20 mouse cellular contexts compared by ENCODE assay signal in genomic region chr17:78248197-78248596, GRCm38 (mm10). TPM values are rescaled to one million over a fixed set of nuclear protein-coding genes. Genes with fewer than 3 reads are reported as not detected.
DNase-seq lines count a peak whose midpoint lies in the region; ATAC-seq and TF ChIP-seq lines count a peak whose summit lies in the region.
"Had no signal": no experiment of that assay in that cellular context is flagged by ENCODE, and none has a peak within 500 bp of the region (broad histone marks: within the 10 kb centered on the region; RNA-seq: fewer than 3 reads in every experiment).

No protein-coding gene starts in this region.

- no peak for DNase-seq in kidney, adult 2 months
- DNase-seq in kidney, postnatal 4 days = no peak
- no peak for DNase-seq in spleen, adult 2 months (ENCODE audit: low read depth in 1 of 2, low spot score in 2 of 2)
- DNase-seq in spleen, postnatal 14 days (ENCODE audit: low spot score in 2 of 2) = no peak
- DNase-seq in liver, embryonic 14.5 days (ENCODE audit: low read depth in 3 of 3, low spot score in 3 of 3) = no peak
- no peak for DNase-seq in midbrain, embryonic 10.5 days (ENCODE audit: low spot score)
- DNase-seq in right cerebral cortex, postnatal 10 days (ENCODE audit: low spot score in 2 of 2) = no peak
- no peak for DNase-seq in layer of hippocampus, adult 18-20 months (ENCODE audit: low spot score in 2 of 2)
- DNase-seq: adrenal gland, postnatal 14 days; cerebellum, adult 9-11 months; embryo, embryonic 11 days; layer of hippocampus, postnatal 36 days; left cerebral cortex, postnatal 4 days; lung, adult 2 months; right cerebral cortex, postnatal 14 days had no signal

- H3K4me1 ChIP-seq in kidney, adult 2 months (ENCODE audit: control insufficient read depth, insufficient read depth, low read length) = peaks cover 28% of the 10 kb centered on the region
- peaks cover 24% of the 10 kb centered on the region for H3K4me1 ChIP-seq in spleen, adult 2 months (ENCODE audit: control insufficient read depth, insufficient read depth, insufficient read length)
- peaks cover 30 to 42% of the 10 kb centered on the region in 2 experiments for H3K4me1 ChIP-seq in liver, embryonic 14.5 days (replicated peaks; ENCODE audit: control insufficient read depth in 2 of 2, insufficient read depth in 2 of 2, low read length in 1 of 2)
- H3K4me1 ChIP-seq in midbrain, embryonic 10.5 days = peaks cover 43% of the 10 kb centered on the region

- TF ChIP-seq CTCF in kidney, adult 2 months (conservative IDR thresholded peaks at IDR 0.05; ENCODE audit: insufficient read depth, insufficient read length, low read depth, low read length) = no peak
- TF ChIP-seq CTCF in spleen, adult 2 months (IDR thresholded peaks at IDR 0.05; ENCODE audit: extremely low read depth, insufficient read depth, insufficient read length, insufficient replicate concordance) = no peak
- no peak for TF ChIP-seq CTCF in liver, embryonic 14.5 days (IDR thresholded peaks at IDR 0.05; ENCODE audit: low read depth)

- no peak for TF ChIP-seq EP300 in liver, embryonic 14.5 days (IDR thresholded peaks at IDR 0.05; ENCODE audit: low read depth)

- H3K27me3 ChIP-seq in kidney, adult 2 months (replicated peaks; ENCODE audit: control insufficient read depth, insufficient read depth, low read length) = no peaks in the 10 kb centered on the region
- H3K27me3 ChIP-seq in spleen, adult 2 months (ENCODE audit: control insufficient read depth, insufficient read depth, low read length) = no peaks in the 10 kb centered on the region; the same call in 1 of the 2 replicates
- H3K27me3 ChIP-seq in liver, embryonic 14.5 days (ENCODE audit: control insufficient read depth, insufficient read depth, low read length) = no peaks in the 10 kb centered on the region
- H3K27me3 ChIP-seq in midbrain, embryonic 10.5 days (ENCODE audit: low read depth, poor library complexity, severe bottlenecking) = no peaks in the 10 kb centered on the region
- H3K27me3 ChIP-seq: forebrain, embryonic 15.5 days; midbrain, embryonic 12.5 days; stomach, embryonic 15.5 days had no signal

- no peak for TF ChIP-seq POLR2A in kidney, adult 2 months (IDR thresholded peaks at IDR 0.05; ENCODE audit: low read depth, low read length)
- TF ChIP-seq POLR2A in spleen, adult 2 months (IDR thresholded peaks at IDR 0.05; ENCODE audit: low read depth, low read length) = no peak

- peak overlapping the region; percentile 63 for H3K4me2 ChIP-seq in liver, embryonic 14.5 days (ENCODE audit: low read depth)
- H3K4me2 ChIP-seq: forebrain, embryonic 15.5 days; midbrain, embryonic 12.5 days; stomach, embryonic 15.5 days had no signal

- no peaks in the 10 kb centered on the region for H3K9me3 ChIP-seq in liver, embryonic 14.5 days (ENCODE audit: control insufficient read depth, low read length)
- H3K9me3 ChIP-seq in midbrain, embryonic 10.5 days (replicated peaks) = no peaks in the 10 kb centered on the region
- H3K9me3 ChIP-seq: forebrain, embryonic 15.5 days; heart, embryonic 10.5 days; midbrain, embryonic 12.5 days; stomach, embryonic 15.5 days had no signal

- H3K36me3 ChIP-seq in kidney, adult 2 months (ENCODE audit: control insufficient read depth, insufficient read depth, low read length) = no peaks in the 10 kb centered on the region
- no peaks in the 10 kb centered on the region for H3K36me3 ChIP-seq in spleen, adult 2 months (ENCODE audit: control insufficient read depth, insufficient read depth, low read length)
- no peaks in the 10 kb centered on the region for H3K36me3 ChIP-seq in liver, embryonic 14.5 days (replicated peaks; ENCODE audit: control insufficient read depth, insufficient read depth, low read depth)
- no peaks in the 10 kb centered on the region for H3K36me3 ChIP-seq in midbrain, embryonic 10.5 days
- H3K36me3 ChIP-seq: forebrain, embryonic 15.5 days; heart, embryonic 10.5 days; midbrain, embryonic 12.5 days; stomach, embryonic 15.5 days had no signal

- peak overlapping the region; percentile 65 for H3K27ac ChIP-seq in kidney, adult 2 months (ENCODE audit: insufficient read depth, low read depth, low read length)
- peak overlapping the region; percentile 22; the same call in 1 of the 2 replicates for H3K27ac ChIP-seq in spleen, adult 2 months (ENCODE audit: insufficient read depth, low read length)
- H3K27ac ChIP-seq in liver, embryonic 14.5 days = peak overlapping the region; percentile 51
- H3K27ac ChIP-seq in midbrain, embryonic 10.5 days (replicated peaks) = no peak overlapping the region
- H3K27ac ChIP-seq: forebrain, embryonic 15.5 days; heart, embryonic 10.5 days; midbrain, embryonic 12.5 days; stomach, embryonic 15.5 days had no signal

- WGBS in kidney, adult 2 months = 27% methylated on average over 5 of the region's 5 CpGs
- WGBS in spleen, adult 2 months = 22% methylated on average over 5 of the region's 5 CpGs
- WGBS in liver, embryonic 14.5 days (ENCODE audit: insufficient replicate concordance) = 32% methylated on average over 5 of the region's 5 CpGs
- 86% methylated on average over 5 of the region's 5 CpGs for WGBS in midbrain, embryonic 10.5 days

- no peak overlapping the region for H3K4me3 ChIP-seq in kidney, adult 2 months (ENCODE audit: insufficient read depth, low read depth, low read length)
- H3K4me3 ChIP-seq in spleen, adult 2 months (ENCODE audit: extremely low read depth, insufficient read depth, insufficient read length) = no peak overlapping the region
- no peak overlapping the region for H3K4me3 ChIP-seq in liver, embryonic 14.5 days (ENCODE audit: insufficient read depth in 1 of 2, low read depth in 2 of 2, low read length in 2 of 2)
- H3K4me3 ChIP-seq in midbrain, embryonic 10.5 days = no peak overlapping the region
- H3K4me3 ChIP-seq: forebrain, embryonic 15.5 days; heart, embryonic 10.5 days; midbrain, embryonic 12.5 days; stomach, embryonic 15.5 days had no signal

- no peak for ATAC-seq in liver, embryonic 14.5 days (ENCODE audit: insufficient read depth)
- ATAC-seq: forebrain, embryonic 15.5 days; inflammation-experienced regulatory T-cells, adult 6 months had no signal

- H3K9ac ChIP-seq in liver, embryonic 14.5 days (replicated peaks) = peak overlapping the region; percentile 34
- H3K9ac ChIP-seq: forebrain, embryonic 15.5 days; midbrain, embryonic 12.5 days; stomach, embryonic 15.5 days had no signal

RNA-seq across cellular contexts. Expression of gene Crim1, which starts 48.1 kb away (rescaled TPM):
- polyA plus RNA-seq in kidney, adult 2 months (2012; rRNA removed) = 54.2 and 64.9 TPM in 2 replicates
- 19.3 and 20.5 TPM in 2 replicates for polyA plus RNA-seq in spleen, adult 2 months (2012; rRNA removed)
- polyA plus RNA-seq in liver, embryonic 14.5 days (2012; rRNA removed) = 0.77 and 0.95 TPM in 2 replicates
- 0.47 and 0.74 TPM in 2 replicates for polyA plus RNA-seq in liver, embryonic 14.5 days (2014; fragmentation: Nextera tagmentation; extraction: Ambion mirVana)
- polyA plus RNA-seq in midbrain, embryonic 10.5 days (2016; fragmentation: Nextera tagmentation; extraction: Ambion mirVana) = 2.8 and 4.9 TPM in 2 replicates
- 100 to 1,000 TPM; 151 TPM for total RNA-seq in layer of hippocampus, adult 18-20 months (2021)
